Mouse (Mus musculus) gastrocnemius, postnatal 10 days (tissue): ENCODE measurements around the gene Gtf2b. TPM values are rescaled to one million over a fixed set of nuclear protein-coding genes. Genes with fewer than 3 reads are reported as not detected.

Experiments
- DNase-seq: peaks from one replicate; pipeline ENCODE4 v3.0.0; 2021; ENCODE audit warnings: mixed read lengths
- total RNA-seq, 2 experiments: library from RNA; stranded (reverse); gene quantifications; 2 replicates each; pipeline ENCODE4 v1.2.3; 2021

Gtf2b gene
- total RNA-seq, 2 experiments from 2014 or later = 18.2 to 18.8 TPM

- DNase-seq = no peak
Measured at GRCm38 (mm10) chr3:142811582-142811981, 46.7 kb downstream of the Gtf2b start.

DNA sequence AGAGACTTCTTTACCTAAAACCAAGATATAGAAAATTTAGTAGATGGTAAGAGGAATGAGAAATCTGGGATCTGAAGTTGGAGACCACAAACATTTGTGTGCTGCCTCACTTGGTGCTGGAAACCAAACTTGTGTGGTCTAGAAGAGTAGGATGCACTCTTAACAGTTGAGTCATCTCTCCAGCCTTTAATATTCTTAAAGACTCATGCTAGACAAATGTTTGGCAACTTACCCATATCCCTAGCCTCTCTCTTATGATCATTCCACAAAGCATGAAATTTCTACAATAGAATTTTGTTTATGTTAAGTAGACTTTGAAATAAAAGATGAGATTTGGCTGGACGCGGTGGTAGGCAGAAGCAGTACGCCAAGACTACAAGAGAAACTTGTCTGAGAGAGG, 52.7 kb downstream of the Gtf2b start:
- DNase-seq = no peak

DNA sequence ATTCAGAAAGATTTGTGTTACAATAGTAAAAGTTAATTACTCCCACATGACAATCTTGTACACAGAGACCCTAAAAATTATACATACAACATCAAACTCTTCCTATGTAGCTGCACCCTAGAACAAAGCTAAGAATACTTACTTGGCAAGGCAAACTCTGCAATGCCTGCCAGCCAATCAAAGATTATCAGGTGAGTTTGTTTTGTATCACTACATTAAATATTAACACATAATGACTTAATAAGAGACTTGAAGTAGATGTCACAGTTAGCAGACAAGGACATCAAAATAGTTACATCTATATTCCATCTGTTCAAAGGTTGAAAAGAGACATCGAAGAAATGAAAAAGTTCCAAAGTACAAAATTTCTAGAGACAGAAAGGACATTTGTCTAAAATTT, 58.8 kb downstream of the Gtf2b start:
- DNase-seq = no peak

GRCm38 (mm10) chr3:142826449-142827146, 61.8 kb downstream of the Gtf2b start:
- DNase-seq = no peak

DNA sequence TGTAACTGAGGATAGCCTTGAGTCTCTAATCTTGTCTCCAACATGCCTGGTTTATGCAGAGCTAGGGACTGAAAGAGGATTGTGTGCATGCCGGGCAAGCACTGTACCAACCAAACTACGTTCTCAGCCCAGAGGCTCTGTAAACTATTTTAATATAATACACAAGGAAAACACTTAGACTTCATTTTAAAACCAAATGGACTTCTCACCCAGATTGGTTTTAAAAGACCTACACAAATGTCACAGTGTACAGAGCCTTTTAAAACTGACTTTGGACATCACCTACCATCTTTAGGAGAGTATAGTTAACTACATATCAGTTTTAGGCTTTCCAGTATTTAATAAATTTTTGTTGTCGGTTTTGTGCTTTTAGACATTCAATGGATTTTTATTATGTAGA, 68.1 kb downstream of the Gtf2b start:
- no peak for DNase-seq

Other genes starting within 250 kb of the Gtf2b start
- 1 to 10 TPM; 4.3 to 5.8 TPM for gene Gbp7, start 234.7 kb upstream of the Gtf2b start, total RNA-seq
- gene Gbp3, start 205.0 kb upstream of the Gtf2b start, total RNA-seq = 1 to 10 TPM; 6.6 to 8.6 TPM
- gene Gbp2b, start 170.2 kb upstream of the Gtf2b start, total RNA-seq = not detected
- gene Gbp2, start 144.4 kb upstream of the Gtf2b start, total RNA-seq = 1 to 10 TPM; 3.7 to 4.5 TPM
- 1 to 10 TPM; 2.6 to 4.2 TPM for gene Kyat3, start 64.0 kb upstream of the Gtf2b start, total RNA-seq
- 10 to 100 TPM; 34.7 to 44.0 TPM for gene Pkn2, start 117.0 kb downstream of the Gtf2b start, total RNA-seq